In the genomic region with DNA sequence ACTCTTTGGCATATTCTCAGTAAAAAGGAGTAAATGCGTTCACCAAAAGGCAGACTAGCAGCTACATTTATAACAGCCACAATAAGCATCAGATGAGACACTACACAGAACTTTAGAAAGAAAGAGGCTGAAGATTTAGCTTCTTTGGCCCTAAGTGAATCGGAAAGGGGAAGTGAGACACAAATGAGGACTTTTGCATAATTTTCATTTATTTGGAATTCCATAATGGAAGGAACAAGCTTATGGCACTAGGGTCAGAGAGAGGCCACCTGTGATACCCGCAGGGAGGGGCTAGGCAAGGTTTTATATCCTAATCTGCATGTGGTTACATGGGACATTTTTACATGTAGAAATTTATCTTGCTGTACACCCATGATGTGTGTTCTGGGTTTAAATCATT, we compare ENCODE assay signal across 25 mouse cellular contexts. TPM values are rescaled to one million over a fixed set of nuclear protein-coding genes. Genes with fewer than 3 reads are reported as not detected.
A peak's percentile ranks its signal among the peaks of the same experiment; 100 is the strongest.
DNase-seq lines count a peak whose midpoint lies in the region; ATAC-seq and TF ChIP-seq lines count a peak whose summit lies in the region.
"Had no signal": no experiment of that assay in that cellular context is flagged by ENCODE, and none has a peak within 500 bp of the region (broad histone marks: within the 10 kb centered on the region; RNA-seq: fewer than 3 reads in every experiment).

No protein-coding gene starts in this region.

- peaks cover 27% of the 10 kb centered on the region for H3K4me1 ChIP-seq in hindbrain, embryonic 15.5 days (replicated peaks)
- peaks cover 18% of the 10 kb centered on the region for H3K4me1 ChIP-seq in hindbrain, postnatal 0 days (ENCODE audit: insufficient read depth, low read length)
- peaks cover 21 to 97% of the 10 kb centered on the region in 2 experiments for H3K4me1 ChIP-seq in CH12.LX (ENCODE audit: control insufficient read depth in 1 of 2, insufficient read depth in 2 of 2)
- H3K4me1 ChIP-seq in forebrain, postnatal 0 days (ENCODE audit: insufficient read depth): peaks cover 14% of the 10 kb centered on the region; the same call in 1 of the 2 replicates

- peak; percentile 66 for TF ChIP-seq EP300 in CH12.LX (IDR thresholded peaks at IDR 0.05; ENCODE audit: low read length)

- TF ChIP-seq CTCF in hindbrain, postnatal 0 days (IDR thresholded peaks at IDR 0.05; ENCODE audit: low read depth): no peak
- no peak for TF ChIP-seq CTCF in CH12.LX (conservative IDR thresholded peaks at IDR 0.05 in 1 of 2, IDR thresholded peaks at IDR 0.05 in 1 of 2; ENCODE audit: low read depth in 2 of 2, low read length in 2 of 2)
- TF ChIP-seq CTCF in forebrain, postnatal 0 days (IDR thresholded peaks at IDR 0.05; ENCODE audit: low read depth): no peak

- no peak overlapping the region for H3K9ac ChIP-seq in hindbrain, embryonic 15.5 days
- no peak overlapping the region for H3K9ac ChIP-seq in hindbrain, postnatal 0 days (replicated peaks; ENCODE audit: low read length)
- H3K9ac ChIP-seq in CH12.LX (ENCODE audit: insufficient read depth, low read depth): no peak overlapping the region
- no peak overlapping the region for H3K9ac ChIP-seq in forebrain, postnatal 0 days
- H3K9ac ChIP-seq: embryonic facial prominence, embryonic 12.5 days; heart, embryonic 12.5 days; hindbrain, embryonic 14.5 days had no signal

- TF ChIP-seq RAD21 in CH12.LX (IDR thresholded peaks at IDR 0.05; ENCODE audit: low read depth, low read length): no peak

- no peaks in the 10 kb centered on the region for H3K27me3 ChIP-seq in hindbrain, embryonic 15.5 days
- no peaks in the 10 kb centered on the region for H3K27me3 ChIP-seq in hindbrain, postnatal 0 days (ENCODE audit: insufficient read depth, low read length)
- no peaks in the 10 kb centered on the region for H3K27me3 ChIP-seq in CH12.LX (replicated peaks)
- no peaks in the 10 kb centered on the region for H3K27me3 ChIP-seq in forebrain, postnatal 0 days (ENCODE audit: insufficient read depth, low read length)
- H3K27me3 ChIP-seq: embryonic facial prominence, embryonic 12.5 days had no signal

- no peak for DNase-seq in hindbrain, postnatal 0 days (ENCODE audit: low spot score)
- DNase-seq in A20 (ENCODE audit: low read depth, low spot score) (peak; percentile 16), CH12.LX (ENCODE audit: extremely low read depth) (peak; percentile 65), liver (no peak)
- DNase-seq in forebrain, postnatal 0 days: no peak
- no peak for DNase-seq in embryo, embryonic 10 days (ENCODE audit: low spot score)
- DNase-seq: adrenal gland, postnatal 14 days; B cell, adult 2 months; cerebellum, adult 11-12 months; gastrocnemius, postnatal 36 days; heart, adult 2 months; kidney, adult 11 months; kidney, adult 9 months had no signal

- H3K9me3 ChIP-seq in hindbrain, embryonic 15.5 days: no peaks in the 10 kb centered on the region
- no peaks in the 10 kb centered on the region for H3K9me3 ChIP-seq in hindbrain, postnatal 0 days (ENCODE audit: low read length)
- H3K9me3 ChIP-seq in CH12.LX (replicated peaks; ENCODE audit: low read length): no peaks in the 10 kb centered on the region
- no peaks in the 10 kb centered on the region for H3K9me3 ChIP-seq in forebrain, postnatal 0 days (ENCODE audit: low read length)
- H3K9me3 ChIP-seq: embryonic facial prominence, embryonic 12.5 days; heart, embryonic 12.5 days; hindbrain, embryonic 10.5 days had no signal

- TF ChIP-seq POLR2A in CH12.LX (IDR thresholded peaks at IDR 0.05; ENCODE audit: low read depth, low read length): no peak

- dilution Hi-C loops in CH12.LX (cut with MboI; ENCODE audit: extremely low pct_ligation_motif_present, extremely low pct_unique_long_range_greater_than_20kb, low sequenced_read_pairs): no loop called here

- no peak for ATAC-seq in hindbrain, embryonic 15.5 days (ENCODE audit: low FRiP score, low read depth)
- no peak for ATAC-seq in hindbrain, postnatal 0 days
- no peak for ATAC-seq in forebrain, postnatal 0 days
- ATAC-seq: CD4-positive, CD25-positive, alpha-beta regulatory T cell, adult 4 months; inflammation-experienced regulatory T-cells, adult 6 months had no signal

- no peaks in the 10 kb centered on the region for H3K79me2 ChIP-seq in CH12.LX (replicated peaks; ENCODE audit: control insufficient read depth, extremely low read depth, insufficient read depth, poor library complexity, severe bottlenecking)

- H3K36me3 ChIP-seq in hindbrain, embryonic 15.5 days: no peaks in the 10 kb centered on the region
- no peaks in the 10 kb centered on the region for H3K36me3 ChIP-seq in hindbrain, postnatal 0 days (ENCODE audit: insufficient read depth, low read length)
- H3K36me3 ChIP-seq in CH12.LX (replicated peaks in 1 of 2; ENCODE audit: control insufficient read depth in 1 of 2, insufficient read depth in 1 of 2, low read length in 1 of 2): no peaks in the 10 kb centered on the region
- H3K36me3 ChIP-seq in forebrain, postnatal 0 days (ENCODE audit: insufficient read depth): no peaks in the 10 kb centered on the region
- H3K36me3 ChIP-seq: embryonic facial prominence, embryonic 12.5 days; heart, embryonic 12.5 days; hindbrain, embryonic 10.5 days had no signal

- in situ Hi-C loops in CH12.LX (cut with MboI; ENCODE audit: low pct_ligation_motif_present, low pct_unique_long_range_greater_than_20kb, low sequenced_read_pairs): no loop called here

- 72% methylated on average over 3 of the region's 3 CpGs for WGBS in hindbrain, embryonic 15.5 days
- WGBS in hindbrain, postnatal 0 days: 77% methylated on average over 3 of the region's 3 CpGs
- 49% methylated on average over 3 of the region's 3 CpGs for WGBS in forebrain, postnatal 0 days

- 0 out of 2 replicates have a peak overlapping the region, but pooled peaks have one; percentile 30 for H3K27ac ChIP-seq in hindbrain, embryonic 15.5 days (replicated peaks)
- H3K27ac ChIP-seq in hindbrain, postnatal 0 days: no peak overlapping the region
- H3K27ac ChIP-seq in CH12.LX (ENCODE audit: insufficient read depth, low read depth): no peak overlapping the region
- peak overlapping the region; percentile 69 for H3K27ac ChIP-seq in forebrain, postnatal 0 days (ENCODE audit: low read depth, low read length)
- H3K27ac ChIP-seq: embryonic facial prominence, embryonic 12.5 days; heart, adult 2 months; hindbrain, embryonic 10.5 days; hindbrain, embryonic 14.5 days had no signal

- H3K4me3 ChIP-seq in hindbrain, embryonic 15.5 days: no peak overlapping the region
- no peak overlapping the region for H3K4me3 ChIP-seq in hindbrain, postnatal 0 days (ENCODE audit: low read length)
- H3K4me3 ChIP-seq in CH12.LX (replicated peaks in 1 of 3; ENCODE audit: low read depth in 2 of 3, low read length in 2 of 3, poor library complexity in 1 of 3): no peak overlapping the region
- H3K4me3 ChIP-seq in forebrain, postnatal 0 days (ENCODE audit: low read depth, low read length): no peak overlapping the region
- H3K4me3 ChIP-seq: embryonic facial prominence, embryonic 12.5 days; heart, adult 2 months; heart, embryonic 12.5 days; hindbrain, embryonic 10.5 days had no signal

- no peak overlapping the region for H3K4me2 ChIP-seq in hindbrain, embryonic 15.5 days
- no peak overlapping the region for H3K4me2 ChIP-seq in hindbrain, postnatal 0 days (ENCODE audit: low read depth, low read length)
- no peak overlapping the region for H3K4me2 ChIP-seq in CH12.LX (ENCODE audit: insufficient read depth, low read depth, poor library complexity, severe bottlenecking)
- no peak overlapping the region for H3K4me2 ChIP-seq in forebrain, postnatal 0 days (ENCODE audit: low read depth)
- H3K4me2 ChIP-seq: embryonic facial prominence, embryonic 12.5 days; heart, embryonic 12.5 days; hindbrain, embryonic 14.5 days had no signal

RNA-seq across cellular contexts. Expression of a gene that starts 1.3 kb away (rescaled TPM):
- 0.09 TPM in 1 of 2 replicates, not detected in the other for polyA plus RNA-seq in hindbrain, embryonic 15.5 days (2015; fragmentation: Nextera tagmentation; extraction: Ambion mirVana)
- not detected in 2 replicates for total RNA-seq in hindbrain, postnatal 0 days (2014; rRNA removed)
- polyA plus RNA-seq in hindbrain, postnatal 0 days (2015; fragmentation: Nextera tagmentation; extraction: Ambion mirVana): 0.09 TPM in 1 of 2 replicates, not detected in the other
- total RNA-seq in CH12.LX (2012; rRNA removed): 0.81 and 0.84 TPM in 2 replicates
- total RNA-seq in CH12.LX (2014; rRNA removed): 0.83 and 0.90 TPM in 2 replicates
- polyA plus RNA-seq in CH12.LX (2012; ENCODE audit: insufficient read length, low read depth): 0.52 and 0.56 TPM in 2 replicates
- not detected in 2 replicates for total RNA-seq in forebrain, postnatal 0 days (2014; rRNA removed)
- polyA plus RNA-seq in forebrain, postnatal 0 days (2015; fragmentation: Nextera tagmentation; extraction: Ambion mirVana): 0.05 TPM in 1 of 2 replicates, not detected in the other
- total RNA-seq: adrenal gland, adult 18-20 months; adrenal gland, postnatal 14 days; common myeloid progenitor, adult 5-6 weeks; gastrocnemius, adult 8-10 months; gastrocnemius, postnatal 36 days; heart, adult 2 months; heart, postnatal 25 days had no signal
- polyA plus RNA-seq: CD4-positive, CD25-positive, alpha-beta regulatory T cell, adult 4 months; heart, embryonic 12.5 days; heart, embryonic 16.5 days; hindbrain, embryonic 10.5 days; hindbrain, embryonic 14.5 days; inflammation-experienced regulatory T-cells, adult 6 months had no signal

RNA-seq across cellular contexts. Expression of a gene that starts 22.5 kb away (rescaled TPM):
- polyA plus RNA-seq in hindbrain, embryonic 15.5 days (2015; fragmentation: Nextera tagmentation; extraction: Ambion mirVana): 61.6 and 62.3 TPM in 2 replicates
- 43.4 and 53.8 TPM in 2 replicates for total RNA-seq in hindbrain, postnatal 0 days (2014; rRNA removed)
- 88.1 and 89.9 TPM in 2 replicates for polyA plus RNA-seq in hindbrain, postnatal 0 days (2015; fragmentation: Nextera tagmentation; extraction: Ambion mirVana)
- total RNA-seq in CH12.LX (2012; rRNA removed) (2.0 and 2.1 TPM in 2 replicates), CH12.LX (2014; rRNA removed) (3.3 and 3.4 TPM in 2 replicates)
- 2.3 and 3.5 TPM in 2 replicates for polyA plus RNA-seq in CH12.LX (2012; ENCODE audit: insufficient read length, low read depth)
- total RNA-seq in forebrain, postnatal 0 days (2014; rRNA removed): 56.7 and 61.2 TPM in 2 replicates
- 66.5 and 72.5 TPM in 2 replicates for polyA plus RNA-seq in forebrain, postnatal 0 days (2015; fragmentation: Nextera tagmentation; extraction: Ambion mirVana)
- total RNA-seq: common myeloid progenitor, adult 5-6 weeks had no signal

RNA-seq across cellular contexts. Expression of a gene that starts 36.1 kb away (rescaled TPM):
- polyA plus RNA-seq in hindbrain, embryonic 15.5 days (2015; fragmentation: Nextera tagmentation; extraction: Ambion mirVana): 56.0 and 59.9 TPM in 2 replicates
- 106 and 124 TPM in 2 replicates for total RNA-seq in hindbrain, postnatal 0 days (2014; rRNA removed)
- 42.9 and 46.2 TPM in 2 replicates for polyA plus RNA-seq in hindbrain, postnatal 0 days (2015; fragmentation: Nextera tagmentation; extraction: Ambion mirVana)
- total RNA-seq in CH12.LX (2012; rRNA removed) (20.1 and 23.7 TPM in 2 replicates), CH12.LX (2014; rRNA removed) (21.8 and 24.2 TPM in 2 replicates)
- 22.5 and 26.6 TPM in 2 replicates for polyA plus RNA-seq in CH12.LX (2012; ENCODE audit: insufficient read length, low read depth)
- 108 and 129 TPM in 2 replicates for total RNA-seq in forebrain, postnatal 0 days (2014; rRNA removed)
- polyA plus RNA-seq in forebrain, postnatal 0 days (2015; fragmentation: Nextera tagmentation; extraction: Ambion mirVana): 23.6 and 39.7 TPM in 2 replicates

RNA-seq across cellular contexts. Expression of a gene that starts 48.7 kb away (rescaled TPM):
- polyA plus RNA-seq in hindbrain, embryonic 15.5 days (2015; fragmentation: Nextera tagmentation; extraction: Ambion mirVana): 159 and 160 TPM in 2 replicates
- total RNA-seq in hindbrain, postnatal 0 days (2014; rRNA removed): 87.8 and 94.2 TPM in 2 replicates
- 208 and 217 TPM in 2 replicates for polyA plus RNA-seq in hindbrain, postnatal 0 days (2015; fragmentation: Nextera tagmentation; extraction: Ambion mirVana)
- total RNA-seq in CH12.LX (2012; rRNA removed) (102 and 135 TPM in 2 replicates), CH12.LX (2014; rRNA removed) (192 and 198 TPM in 2 replicates)
- polyA plus RNA-seq in CH12.LX (2012; ENCODE audit: insufficient read length, low read depth): 178 and 186 TPM in 2 replicates
- total RNA-seq in forebrain, postnatal 0 days (2014; rRNA removed): 94.6 and 100 TPM in 2 replicates
- polyA plus RNA-seq in forebrain, postnatal 0 days (2015; fragmentation: Nextera tagmentation; extraction: Ambion mirVana): 171 and 183 TPM in 2 replicates

Comparison
In these comparisons a context has a peak if more than half of its experiments do, and no peak if none do; other contexts are left out.
1. H3K27ac ChIP-seq: peak in hindbrain, embryonic 15.5 days (single experiment) and forebrain, postnatal 0 days (single experiment); none in hindbrain, postnatal 0 days (single experiment) and CH12.LX (single experiment).
2. DNase-seq: peak in A20 (single experiment) and CH12.LX (single experiment); none in hindbrain, postnatal 0 days (single experiment), forebrain, postnatal 0 days (single experiment), embryo, embryonic 10 days (single experiment) and liver (single experiment).
3. RNA of a gene that starts 22.5 kb away (polyA plus RNA-seq): 88.1 to 89.9 TPM in hindbrain, postnatal 0 days, 66.5 to 72.5 TPM in forebrain, postnatal 0 days and 61.6 to 62.3 TPM in hindbrain, embryonic 15.5 days; 2.3 to 3.5 TPM in CH12.LX; every median in the first group is over 10 times any median in the second.